Mouse (Mus musculus): ENCODE measurements around the gene Lag3.

DNA sequence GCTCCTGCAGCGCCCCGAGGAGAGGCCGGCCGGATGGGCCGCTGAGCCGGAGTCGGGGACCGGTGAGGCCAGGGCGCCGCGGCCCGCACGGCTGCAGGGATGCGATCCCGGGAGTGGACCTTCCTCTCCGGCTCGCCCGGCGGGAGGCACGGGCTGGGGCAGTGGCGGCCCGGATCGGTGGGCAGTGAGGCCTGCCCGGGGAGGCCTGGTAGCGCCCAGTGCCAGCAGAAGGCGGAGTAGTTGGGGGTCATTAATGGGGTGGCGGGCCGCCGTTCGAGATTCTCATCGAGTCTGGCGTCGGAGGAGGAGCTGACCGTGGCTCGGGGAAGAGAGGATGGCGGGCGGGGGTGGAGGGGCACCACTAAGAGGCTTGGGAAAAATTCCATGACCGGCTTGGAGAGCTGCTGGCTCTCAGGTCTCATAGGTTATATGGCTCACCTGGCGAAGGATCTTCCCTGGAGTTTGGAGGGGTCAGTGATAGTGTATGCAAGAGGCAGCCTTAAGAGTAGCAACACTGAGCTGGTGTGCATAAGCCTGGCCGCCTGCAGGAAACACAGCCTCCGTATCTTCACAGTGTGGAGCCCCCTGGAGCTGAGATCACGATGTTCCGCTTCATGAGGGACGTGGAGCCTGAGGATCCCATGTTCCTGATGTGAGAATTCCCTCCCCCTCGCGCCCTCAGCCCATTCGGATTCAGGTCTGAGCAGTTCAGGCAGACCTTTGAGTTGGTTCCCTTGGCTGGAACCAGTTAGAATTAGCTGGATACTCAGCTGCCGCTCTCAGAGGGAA is 20.2 kb upstream of the Lag3 start:
- peak; percentile 69 for TF ChIP-seq CTCF (IDR thresholded peaks at IDR 0.05; ENCODE audit: low read depth)
- no peak for TF ChIP-seq EP300 (optimal IDR thresholded peaks at IDR 0.05)
